Comparison of ENCODE assay signal across 8 mouse cellular contexts in genomic region chr2:85246506-85247082, GRCm38 (mm10). TPM values are rescaled to one million over a fixed set of nuclear protein-coding genes. Genes with fewer than 3 reads are reported as not detected.
DNase-seq lines count a peak whose midpoint lies in the region; ATAC-seq and TF ChIP-seq lines count a peak whose summit lies in the region.

No protein-coding gene starts in this region.

- H3K36me3 ChIP-seq in embryonic facial prominence, embryonic 14.5 days (ENCODE audit: control insufficient read depth, insufficient read depth, low read length), result no peaks in the 10 kb centered on the region
- H3K36me3 ChIP-seq in heart, embryonic 10.5 days, result no peaks in the 10 kb centered on the region
- H3K36me3 ChIP-seq in kidney, embryonic 15.5 days, result no peaks in the 10 kb centered on the region
- H3K36me3 ChIP-seq in liver, embryonic 11.5 days (ENCODE audit: control insufficient read depth, insufficient read depth, low read length), result no peaks in the 10 kb centered on the region
- no peaks in the 10 kb centered on the region for H3K36me3 ChIP-seq in neural tube, embryonic 12.5 days
- no peaks in the 10 kb centered on the region for H3K36me3 ChIP-seq in stomach, postnatal 0 days (ENCODE audit: control insufficient read depth, insufficient read depth, low read length)

- TF ChIP-seq EP300 in stomach, postnatal 0 days (optimal IDR thresholded peaks at IDR 0.05), result no peak

- DNase-seq in 416B (ENCODE audit: low read depth), result peak; percentile 44
- peak; percentile 86 to 90 for DNase-seq in adrenal gland, postnatal 36 days
- DNase-seq in embryonic facial prominence, embryonic 14.5 days (ENCODE audit: low spot score), result peak; percentile 51
- peak; percentile 84 for DNase-seq in heart, embryonic 10.5 days (ENCODE audit: low spot score)
- DNase-seq in liver, embryonic 11.5 days (ENCODE audit: low spot score), result peak; percentile 70
- peak; percentile 78 for DNase-seq in stomach, postnatal 0 days (ENCODE audit: low spot score)

- no peak overlapping the region for H3K9ac ChIP-seq in embryonic facial prominence, embryonic 14.5 days (ENCODE audit: low read depth, low read length)
- no peak overlapping the region for H3K9ac ChIP-seq in kidney, embryonic 15.5 days
- H3K9ac ChIP-seq in liver, embryonic 11.5 days (ENCODE audit: low read depth, low read length), result no peak overlapping the region
- H3K9ac ChIP-seq in neural tube, embryonic 12.5 days, result no peak overlapping the region
- H3K9ac ChIP-seq in stomach, postnatal 0 days (ENCODE audit: low read length), result no peak overlapping the region

- no peak overlapping the region for H3K27ac ChIP-seq in embryonic facial prominence, embryonic 14.5 days (replicated peaks; ENCODE audit: low read depth, low read length)
- no peak overlapping the region for H3K27ac ChIP-seq in heart, embryonic 10.5 days
- no peak overlapping the region for H3K27ac ChIP-seq in kidney, embryonic 15.5 days
- no peak overlapping the region for H3K27ac ChIP-seq in liver, embryonic 11.5 days (ENCODE audit: low read depth, low read length)
- no peak overlapping the region for H3K27ac ChIP-seq in neural tube, embryonic 12.5 days
- no peak overlapping the region for H3K27ac ChIP-seq in stomach, postnatal 0 days (replicated peaks)

- no peaks in the 10 kb centered on the region for H3K4me1 ChIP-seq in embryonic facial prominence, embryonic 14.5 days (ENCODE audit: control insufficient read depth, insufficient read depth, low read length)
- H3K4me1 ChIP-seq in heart, embryonic 10.5 days, result peaks cover 5% of the 10 kb centered on the region; the same call in 1 of the 2 replicates
- H3K4me1 ChIP-seq in kidney, embryonic 15.5 days, result no peaks in the 10 kb centered on the region
- H3K4me1 ChIP-seq in liver, embryonic 11.5 days (replicated peaks; ENCODE audit: control insufficient read depth, insufficient read depth, low read length), result no peaks in the 10 kb centered on the region
- H3K4me1 ChIP-seq in neural tube, embryonic 12.5 days, result no peaks in the 10 kb centered on the region
- no peaks in the 10 kb centered on the region for H3K4me1 ChIP-seq in stomach, postnatal 0 days (replicated peaks; ENCODE audit: control insufficient read depth, insufficient read depth)

- no peaks in the 10 kb centered on the region for H3K9me3 ChIP-seq in embryonic facial prominence, embryonic 14.5 days (ENCODE audit: control insufficient read depth, low read length)
- H3K9me3 ChIP-seq in heart, embryonic 10.5 days, result no peaks in the 10 kb centered on the region
- H3K9me3 ChIP-seq in kidney, embryonic 15.5 days (replicated peaks), result no peaks in the 10 kb centered on the region
- H3K9me3 ChIP-seq in liver, embryonic 11.5 days (ENCODE audit: control insufficient read depth, low read length), result no peaks in the 10 kb centered on the region
- H3K9me3 ChIP-seq in neural tube, embryonic 12.5 days, result no peaks in the 10 kb centered on the region
- H3K9me3 ChIP-seq in stomach, postnatal 0 days (ENCODE audit: control insufficient read depth, low read length), result no peaks in the 10 kb centered on the region

- 10% methylated on average over 4 of the region's 4 CpGs for WGBS in embryonic facial prominence, embryonic 14.5 days
- WGBS in heart, embryonic 10.5 days, result 5% methylated on average over 4 of the region's 4 CpGs
- WGBS in kidney, embryonic 15.5 days, result 5% methylated on average over 4 of the region's 4 CpGs
- 4% methylated on average over 4 of the region's 4 CpGs for WGBS in liver, embryonic 11.5 days
- WGBS in neural tube, embryonic 12.5 days, result 9% methylated on average over 4 of the region's 4 CpGs
- 3% methylated on average over 4 of the region's 4 CpGs for WGBS in stomach, postnatal 0 days

- peak; percentile 99 for TF ChIP-seq CTCF in stomach, postnatal 0 days (IDR thresholded peaks at IDR 0.05; ENCODE audit: low read depth)

- H3K4me2 ChIP-seq in embryonic facial prominence, embryonic 14.5 days (ENCODE audit: low read depth, low read length), result no peak overlapping the region
- no peak overlapping the region for H3K4me2 ChIP-seq in kidney, embryonic 15.5 days
- H3K4me2 ChIP-seq in liver, embryonic 11.5 days, result no peak overlapping the region
- no peak overlapping the region for H3K4me2 ChIP-seq in neural tube, embryonic 12.5 days (replicated peaks)
- no peak overlapping the region for H3K4me2 ChIP-seq in stomach, postnatal 0 days (replicated peaks; ENCODE audit: low read depth)

- ATAC-seq in embryonic facial prominence, embryonic 14.5 days (ENCODE audit: low read depth), result peak; percentile 60
- ATAC-seq in kidney, embryonic 15.5 days (replicated peaks; ENCODE audit: low FRiP score), result peak; percentile 52; the same call in 1 of the 2 replicates
- ATAC-seq in liver, embryonic 11.5 days (replicated peaks; ENCODE audit: low FRiP score), result peak; percentile 49
- ATAC-seq in neural tube, embryonic 12.5 days (ENCODE audit: low FRiP score, low read depth), result peak; percentile 49; the same call in 1 of the 2 replicates
- peak; percentile 57; the same call in 1 of the 2 replicates for ATAC-seq in stomach, postnatal 0 days (ENCODE audit: low FRiP score, low TSS enrichment)

- no peak overlapping the region for H3K4me3 ChIP-seq in embryonic facial prominence, embryonic 14.5 days (ENCODE audit: low read depth, low read length)
- H3K4me3 ChIP-seq in heart, embryonic 10.5 days, result no peak overlapping the region
- H3K4me3 ChIP-seq in kidney, embryonic 15.5 days (replicated peaks), result no peak overlapping the region
- no peak overlapping the region for H3K4me3 ChIP-seq in liver, embryonic 11.5 days (ENCODE audit: low read depth, low read length)
- H3K4me3 ChIP-seq in neural tube, embryonic 12.5 days, result no peak overlapping the region
- H3K4me3 ChIP-seq in stomach, postnatal 0 days (ENCODE audit: low read depth, low read length), result no peak overlapping the region

- no peaks in the 10 kb centered on the region for H3K27me3 ChIP-seq in embryonic facial prominence, embryonic 14.5 days (replicated peaks; ENCODE audit: control insufficient read depth, insufficient read depth, low read length)
- no peaks in the 10 kb centered on the region for H3K27me3 ChIP-seq in heart, embryonic 10.5 days (ENCODE audit: insufficient read depth, poor library complexity, severe bottlenecking)
- no peaks in the 10 kb centered on the region for H3K27me3 ChIP-seq in kidney, embryonic 15.5 days
- H3K27me3 ChIP-seq in liver, embryonic 11.5 days (replicated peaks; ENCODE audit: control insufficient read depth, insufficient read depth, low read length), result no peaks in the 10 kb centered on the region
- no peaks in the 10 kb centered on the region for H3K27me3 ChIP-seq in neural tube, embryonic 12.5 days (replicated peaks)
- no peaks in the 10 kb centered on the region for H3K27me3 ChIP-seq in stomach, postnatal 0 days (ENCODE audit: control insufficient read depth, insufficient read depth, low read length)

RNA-seq across cellular contexts. Expression of gene Lrrc55, which starts 49.6 kb away (rescaled TPM):
- total RNA-seq in adrenal gland, postnatal 36 days (2021), result 10 to 100 TPM; 13.8 to 24.4 TPM
- 2.1 and 2.3 TPM in 2 replicates for polyA plus RNA-seq in embryonic facial prominence, embryonic 14.5 days (2014; fragmentation: Nextera tagmentation; extraction: Ambion mirVana)
- polyA plus RNA-seq in heart, embryonic 10.5 days (2016; fragmentation: Nextera tagmentation; extraction: Ambion mirVana), result 0.14 and 0.20 TPM in 2 replicates
- polyA plus RNA-seq in kidney, embryonic 15.5 days (2015; fragmentation: Nextera tagmentation; extraction: Ambion mirVana), result 0.40 and 0.65 TPM in 2 replicates
- 0.32 and 0.51 TPM in 2 replicates for polyA plus RNA-seq in liver, embryonic 11.5 days (2014; fragmentation: Nextera tagmentation; extraction: Ambion mirVana)
- polyA plus RNA-seq in neural tube, embryonic 12.5 days (2016; fragmentation: Nextera tagmentation; extraction: Ambion mirVana), result 2.1 and 2.9 TPM in 2 replicates
- polyA plus RNA-seq in stomach, postnatal 0 days (2015; fragmentation: Nextera tagmentation; extraction: Ambion mirVana), result 1.1 and 1.2 TPM in 2 replicates
